Mouse (Mus musculus) kidney, postnatal 14 days (tissue): ENCODE measurements around the gene Nlrp3.

ENCODE experiments used
- DNase-seq: peaks from one replicate; pipeline ENCODE4 v3.0.0; 2022; ENCODE audit warnings: mixed read lengths

Gene Nlrp3

GRCm38 (mm10) chr11:59541324-59541723 is at the start of gene Nlrp3:
TSS of gene Nlrp3 (plus strand) at chr11:59541568.
- DNase-seq, result no peak

- no peak for DNase-seq
Measured at GRCm38 (mm10) chr11:59496672-59497310, 44.6 kb upstream of the Nlrp3 start.

GRCm38 (mm10) chr11:59497747-59498146 is 43.6 kb upstream of the Nlrp3 start:
- no peak for DNase-seq

- DNase-seq, result no peak
Measured at GRCm38 (mm10) chr11:59501978-59502700, 39.2 kb upstream of the Nlrp3 start.

GRCm38 (mm10) chr11:59505351-59505838 is 36.0 kb upstream of the Nlrp3 start:
- peak; percentile 78 for DNase-seq

GRCm38 (mm10) chr11:59505839-59506712 is 35.3 kb upstream of the Nlrp3 start:
- DNase-seq, result peak; percentile 94

- no peak for DNase-seq
Measured at GRCm38 (mm10) chr11:59506713-59507074, 34.7 kb upstream of the Nlrp3 start.

GRCm38 (mm10) chr11:59511558-59511957 is 29.8 kb upstream of the Nlrp3 start:
- DNase-seq, result no peak

- no peak for DNase-seq
Measured at GRCm38 (mm10) chr11:59512733-59513132, 28.6 kb upstream of the Nlrp3 start.

GRCm38 (mm10) chr11:59513556-59513955 is 27.8 kb upstream of the Nlrp3 start:
- no peak for DNase-seq

- no peak for DNase-seq
Measured at GRCm38 (mm10) chr11:59514381-59514780, 27.0 kb upstream of the Nlrp3 start.

GRCm38 (mm10) chr11:59514789-59515188 is 26.6 kb upstream of the Nlrp3 start:
- DNase-seq, result no peak

- no peak for DNase-seq
Measured at GRCm38 (mm10) chr11:59517441-59517840, 23.9 kb upstream of the Nlrp3 start.

- DNase-seq, result peak; percentile 25
Measured at GRCm38 (mm10) chr11:59518226-59518625, 23.1 kb upstream of the Nlrp3 start.

GRCm38 (mm10) chr11:59519741-59520495 is 21.4 kb upstream of the Nlrp3 start:
- DNase-seq, result no peak

GRCm38 (mm10) chr11:59524150-59524549 is 17.2 kb upstream of the Nlrp3 start:
- DNase-seq, result no peak

GRCm38 (mm10) chr11:59525237-59525636 is 16.1 kb upstream of the Nlrp3 start:
- peak; percentile 86 for DNase-seq

- peak; percentile 41 for DNase-seq
Measured at GRCm38 (mm10) chr11:59526472-59527080, 14.8 kb upstream of the Nlrp3 start, which contains the start of gene Zkscan17. TSS of gene Zkscan17 (minus strand) at chr11:59526751.

- no peak for DNase-seq
Measured at GRCm38 (mm10) chr11:59530221-59530620, 11.1 kb upstream of the Nlrp3 start.

- DNase-seq, result no peak
Measured at GRCm38 (mm10) chr11:59530870-59531535, 10.4 kb upstream of the Nlrp3 start.

GRCm38 (mm10) chr11:59531562-59531961 is 9.8 kb upstream of the Nlrp3 start:
- no peak for DNase-seq
